Mouse (Mus musculus) heart, postnatal 4 days (tissue): Measurements from ENCODE around the gene Gpx8. TPM values are rescaled to one million over a fixed set of nuclear protein-coding genes. Genes with fewer than 3 reads are reported as not detected.
"Not testable (repeated sequence)": the region's sequence is repeated elsewhere in the genome, so short reads cannot be mapped to it uniquely, and the experiment has no call there.

Experiments used
- DNase-seq: peaks from one replicate; pipeline ENCODE4 v3.0.0; 2021
- microRNA-seq, 2 experiments: library from miRNA; unstranded; fragments of <30 nt; microRNA quantifications; one replicate each; pipeline ENCODE4 v1.2.0; 2021 to 2022
- total RNA-seq, 2 experiments: library from RNA; stranded (reverse); gene quantifications; 2 replicates each; pipeline ENCODE4 v1.2.3; 2021

Gene Gpx8
- total RNA-seq, 2 experiments from 2014 or later, result 59.5 to 61.2 TPM

DNA sequence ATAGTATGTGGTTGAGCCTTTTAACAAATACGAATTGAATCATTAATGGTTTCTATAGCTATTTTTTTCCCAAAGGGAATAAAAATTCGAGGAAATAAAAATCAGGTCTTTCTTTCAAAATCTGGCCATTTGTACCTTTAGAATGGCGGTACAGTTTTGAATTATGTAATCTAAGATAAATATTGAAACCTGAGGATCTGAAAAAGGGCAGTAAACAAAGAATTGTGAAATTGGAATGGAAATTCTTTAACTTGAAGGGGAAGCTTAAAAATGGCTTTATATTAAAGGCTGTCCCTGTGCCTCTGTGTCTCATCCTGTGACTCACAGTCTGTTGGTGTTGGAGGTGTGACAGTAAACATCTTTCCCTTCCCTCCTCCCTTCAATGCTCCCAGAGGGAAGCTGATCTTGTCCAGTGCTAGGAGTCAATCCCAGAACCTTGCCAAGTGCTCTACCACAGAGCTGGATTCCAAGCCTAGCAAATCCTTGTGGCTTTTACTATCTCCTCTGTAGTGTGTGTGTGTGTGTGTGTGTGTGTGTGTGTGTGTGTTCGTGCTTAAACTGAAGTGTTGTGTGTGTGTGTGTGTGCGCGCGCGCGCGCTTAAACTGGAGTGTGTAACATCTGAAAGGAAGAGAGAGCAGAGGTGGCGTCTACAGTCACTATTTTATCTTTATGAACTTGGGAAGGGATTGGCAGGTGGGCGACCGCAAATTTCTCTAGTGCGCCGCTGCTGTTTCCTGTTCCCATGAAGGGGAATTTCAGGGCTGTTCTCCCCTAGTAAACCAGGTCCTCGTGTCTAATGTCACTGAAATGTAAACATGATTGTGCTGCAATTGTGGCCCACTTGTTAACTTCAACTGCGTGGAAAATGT lies 22.7 kb downstream of the Gpx8 start:
- no peak for DNase-seq

DNA sequence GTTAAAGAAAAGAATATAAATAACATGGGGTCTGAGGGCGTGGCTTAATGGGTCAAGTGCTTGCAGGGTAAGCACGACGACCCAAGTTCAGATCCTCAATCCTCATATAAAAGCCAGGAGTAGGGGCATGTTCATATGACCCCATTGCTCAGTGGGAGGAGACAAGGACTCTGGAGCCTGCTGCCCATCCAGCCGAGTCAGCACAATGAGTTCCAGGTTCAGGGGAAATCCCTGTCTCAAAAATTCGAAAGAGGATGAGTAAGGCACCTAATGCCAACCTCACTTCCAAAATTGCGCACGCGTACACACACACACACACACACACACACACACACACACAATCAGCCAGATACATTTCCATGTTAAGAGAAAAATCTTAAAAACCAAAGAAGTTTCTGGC lies 23.7 kb downstream of the Gpx8 start:
- DNase-seq, result no peak

DNA sequence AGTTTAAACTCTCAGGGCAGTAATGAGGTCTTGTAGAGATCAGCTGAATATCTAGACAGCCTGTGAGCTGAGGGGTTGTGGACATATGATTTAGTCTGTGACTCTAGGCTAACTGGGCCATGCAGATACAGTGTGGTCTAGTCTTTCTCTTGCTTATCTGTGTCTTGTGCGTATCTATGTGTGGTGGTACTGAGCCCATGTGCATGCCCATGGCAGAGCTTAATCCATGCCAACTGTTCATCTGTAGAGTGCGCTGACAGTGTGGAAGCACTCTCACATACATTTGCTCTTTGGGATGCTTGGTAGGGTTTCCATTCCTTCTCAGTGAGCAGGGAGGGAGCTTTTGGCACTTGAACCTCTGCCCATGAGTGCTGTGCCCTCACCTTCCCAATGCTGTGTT lies 24.7 kb downstream of the Gpx8 start:
- DNase-seq, result no peak

DNA sequence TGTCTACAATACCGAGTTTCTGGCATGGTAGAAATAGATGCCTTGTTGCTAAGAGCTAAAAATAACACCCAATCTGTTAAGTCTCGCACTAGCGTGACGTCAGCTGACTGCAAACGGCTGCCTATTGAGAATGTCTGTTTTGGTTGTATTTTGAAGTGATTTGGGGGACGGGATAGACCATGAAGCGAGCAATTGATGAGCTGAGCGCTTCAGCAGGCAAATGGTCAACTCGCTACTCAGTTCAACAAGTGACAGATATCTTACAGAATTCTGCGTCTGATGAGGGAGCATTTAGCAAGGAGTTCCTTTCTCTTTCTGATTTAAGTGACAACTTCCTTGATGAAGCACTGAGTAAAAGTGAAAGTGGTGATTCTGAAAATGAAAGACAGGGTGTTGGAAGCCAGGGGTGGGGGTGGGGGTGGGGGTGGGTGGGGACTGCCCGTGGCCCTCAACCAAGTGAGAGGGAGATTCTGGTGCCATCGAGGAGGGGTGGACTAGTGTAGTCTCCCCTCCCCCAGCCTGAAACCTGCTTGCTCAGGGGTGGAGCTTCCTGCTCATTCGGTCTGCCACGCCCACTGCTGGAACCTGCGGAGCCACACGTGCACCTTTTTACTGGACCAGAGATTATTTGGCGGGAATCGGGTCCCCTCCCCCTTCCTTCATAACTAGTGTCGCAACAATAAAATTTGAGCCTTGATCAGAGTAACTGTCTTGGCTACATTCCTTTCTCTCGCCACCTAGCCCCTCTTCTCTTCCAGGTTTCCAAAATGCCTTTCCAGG lies 32.8 kb downstream of the Gpx8 start:
- DNase-seq, result not testable (repeated sequence)

DNA sequence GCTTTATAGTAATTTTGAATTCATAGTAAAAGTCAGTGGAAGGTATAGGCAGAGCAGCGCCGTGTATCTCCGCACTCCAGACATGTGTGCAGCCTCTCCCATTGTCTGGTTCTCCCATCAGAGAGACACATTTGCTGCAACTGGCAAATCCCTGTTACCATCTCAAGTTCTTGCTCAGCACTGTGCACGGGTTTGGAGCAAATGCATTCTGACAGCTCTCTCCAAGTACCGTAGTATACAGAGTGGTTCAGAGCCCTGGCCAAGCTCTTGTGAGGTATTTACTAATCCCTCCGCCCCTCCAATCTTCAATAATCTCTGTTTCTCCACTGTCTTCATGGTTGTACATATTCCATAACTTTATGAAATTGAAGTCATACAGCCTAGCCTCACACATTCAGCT lies 33.5 kb downstream of the Gpx8 start:
- DNase-seq, result no peak

DNA sequence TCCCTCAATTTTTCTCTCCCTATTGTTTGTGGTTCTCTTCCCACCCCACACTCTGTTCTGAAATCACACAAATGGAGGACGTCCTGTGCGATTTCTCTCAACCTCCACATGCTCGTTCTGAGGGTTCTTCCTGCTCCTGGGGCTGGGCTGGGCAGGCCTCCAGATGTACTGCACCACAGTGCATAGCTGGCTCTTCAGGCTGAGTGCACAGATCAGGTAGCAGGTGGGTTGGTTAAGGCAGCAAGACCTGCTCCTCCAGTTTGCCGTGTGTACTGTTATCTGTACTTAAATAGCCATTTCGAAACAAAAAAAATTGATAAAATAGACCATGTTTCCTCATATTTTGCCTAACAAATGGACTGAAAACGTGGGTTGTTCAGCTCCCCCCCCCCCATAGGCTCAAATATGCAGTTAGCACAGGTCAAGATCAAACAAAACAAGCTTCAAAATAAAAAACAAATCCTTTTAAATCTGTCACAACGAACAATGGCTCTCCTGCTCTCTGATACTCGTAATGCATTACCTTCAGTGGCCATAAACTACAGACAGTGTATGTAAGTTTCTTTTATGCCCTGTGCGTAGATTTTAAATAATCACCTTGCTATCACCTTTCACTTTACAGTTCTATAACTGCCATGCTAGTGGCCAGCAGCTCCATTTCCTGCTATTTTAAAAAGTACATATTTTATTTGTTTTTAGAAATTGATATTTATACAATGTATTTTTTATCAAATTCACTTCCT lies 45.5 kb downstream of the Gpx8 start:
- DNase-seq, result no peak

DNA sequence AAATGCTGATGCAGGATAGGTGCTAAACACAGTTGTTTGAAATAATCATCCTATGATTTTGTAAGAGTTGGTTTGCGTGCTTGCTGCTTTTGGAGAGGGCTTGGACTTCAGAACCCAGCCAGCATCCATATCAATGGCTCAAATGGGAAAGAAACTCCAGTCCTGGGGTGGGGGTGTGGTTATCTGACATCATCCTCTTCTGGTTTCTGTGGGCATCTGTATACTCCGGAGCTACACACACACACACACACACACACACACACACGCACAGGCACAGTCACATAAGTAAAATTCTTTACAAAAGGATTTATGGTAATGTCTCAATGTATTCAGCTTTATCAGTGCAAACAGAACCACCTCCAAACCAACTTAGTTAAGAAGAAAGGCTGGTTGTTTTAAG lies 46.1 kb downstream of the Gpx8 start:
- no peak for DNase-seq

DNA sequence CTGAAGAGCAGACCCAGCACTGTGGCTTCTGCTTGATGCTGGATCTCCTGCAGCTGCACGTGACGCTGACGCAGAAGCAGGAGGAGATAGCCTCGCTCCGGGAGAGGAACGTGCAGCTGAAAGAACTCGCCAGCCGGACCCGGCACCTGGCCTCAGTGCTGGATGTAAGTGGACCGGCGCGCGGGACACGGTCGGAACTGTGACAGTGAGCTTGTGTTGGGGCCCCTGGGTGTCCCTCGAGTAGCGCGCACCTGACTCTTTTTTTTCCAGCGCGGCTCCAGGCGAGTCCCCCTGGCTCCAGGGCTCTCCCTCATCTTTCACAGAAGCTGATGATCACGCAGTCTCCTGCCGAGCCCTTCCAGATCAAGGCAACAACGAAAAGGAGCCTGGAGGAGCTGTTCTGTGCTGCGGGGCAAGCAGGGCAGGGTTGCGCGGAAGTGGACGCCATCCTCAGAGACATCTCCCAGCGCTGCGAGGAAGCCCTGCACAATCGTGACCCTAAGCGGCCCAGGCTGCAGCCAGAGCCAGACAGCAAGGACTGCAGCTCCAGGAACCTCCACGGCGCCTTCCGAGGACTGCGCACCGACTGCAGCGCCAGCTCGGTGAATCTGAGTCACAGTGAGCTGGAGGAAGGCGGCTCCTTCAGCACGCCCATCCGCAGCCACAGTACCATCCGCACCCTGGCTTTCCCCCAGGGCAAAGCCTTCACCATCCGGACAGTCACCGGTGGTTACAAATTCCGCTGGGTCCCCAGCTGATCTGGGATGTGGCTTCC lies 47.6 kb downstream of the Gpx8 start:
- peak; percentile 16 for DNase-seq

DNA sequence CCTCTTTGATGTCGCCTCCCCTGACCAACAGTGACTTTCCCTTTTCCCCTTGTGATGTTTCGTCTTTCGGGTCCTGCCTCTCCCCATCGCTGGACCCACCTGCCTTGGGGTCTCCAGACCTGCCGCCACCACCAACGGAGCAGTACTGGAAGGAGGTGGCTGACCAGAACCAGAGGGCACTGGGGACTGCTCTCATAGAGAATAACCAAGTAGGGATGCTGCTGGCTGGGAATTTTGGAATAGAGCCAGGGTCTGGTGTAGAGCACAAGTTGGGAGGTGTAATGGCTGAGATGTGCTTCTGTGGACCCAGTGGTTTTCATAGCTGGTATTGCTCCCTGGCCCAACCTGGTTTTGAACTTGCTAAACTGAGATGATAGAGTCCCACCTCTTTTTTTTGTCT lies 48.8 kb downstream of the Gpx8 start:
- DNase-seq, result no peak

DNA sequence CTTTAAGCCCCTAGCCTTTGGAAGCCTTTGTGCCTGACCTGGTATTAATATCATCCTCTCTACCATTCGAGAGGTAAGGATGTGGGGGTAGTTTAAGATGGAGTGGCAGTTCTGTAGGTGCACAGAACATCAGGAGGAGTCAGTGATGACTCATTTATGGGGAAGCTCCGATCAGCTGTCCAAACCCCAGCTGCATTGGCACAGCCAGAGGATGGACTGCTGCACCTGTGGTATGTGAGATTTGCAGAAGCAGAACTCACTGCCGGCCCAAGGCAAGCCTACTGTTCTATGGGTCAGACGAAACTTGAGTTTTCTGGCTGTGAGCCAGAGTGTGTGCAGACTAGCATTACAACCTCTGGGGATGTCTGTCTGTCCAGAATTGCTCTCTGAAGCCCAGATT lies 49.8 kb downstream of the Gpx8 start:
- DNase-seq, result no peak

DNA sequence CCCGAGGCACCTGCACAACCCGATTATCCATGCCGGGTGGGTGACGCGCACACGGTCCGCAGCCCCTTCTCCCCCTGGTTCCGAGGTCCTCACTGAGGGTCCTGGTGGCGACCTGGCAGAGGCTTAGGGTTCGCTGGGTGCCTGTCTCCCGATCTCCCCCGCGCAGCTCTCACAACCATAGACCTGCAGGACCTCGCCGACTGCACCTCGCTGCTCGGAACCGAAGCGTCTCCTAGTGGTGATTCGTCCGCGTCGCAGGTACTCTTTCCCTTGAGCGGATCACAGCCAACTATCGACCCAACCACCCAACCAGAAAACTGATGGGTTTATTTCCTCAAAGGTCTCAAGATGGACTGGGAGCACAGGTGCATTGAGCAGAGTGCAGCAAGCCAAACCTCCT lies 52.0 kb downstream of the Gpx8 start:
- DNase-seq, result peak; percentile 59

DNA sequence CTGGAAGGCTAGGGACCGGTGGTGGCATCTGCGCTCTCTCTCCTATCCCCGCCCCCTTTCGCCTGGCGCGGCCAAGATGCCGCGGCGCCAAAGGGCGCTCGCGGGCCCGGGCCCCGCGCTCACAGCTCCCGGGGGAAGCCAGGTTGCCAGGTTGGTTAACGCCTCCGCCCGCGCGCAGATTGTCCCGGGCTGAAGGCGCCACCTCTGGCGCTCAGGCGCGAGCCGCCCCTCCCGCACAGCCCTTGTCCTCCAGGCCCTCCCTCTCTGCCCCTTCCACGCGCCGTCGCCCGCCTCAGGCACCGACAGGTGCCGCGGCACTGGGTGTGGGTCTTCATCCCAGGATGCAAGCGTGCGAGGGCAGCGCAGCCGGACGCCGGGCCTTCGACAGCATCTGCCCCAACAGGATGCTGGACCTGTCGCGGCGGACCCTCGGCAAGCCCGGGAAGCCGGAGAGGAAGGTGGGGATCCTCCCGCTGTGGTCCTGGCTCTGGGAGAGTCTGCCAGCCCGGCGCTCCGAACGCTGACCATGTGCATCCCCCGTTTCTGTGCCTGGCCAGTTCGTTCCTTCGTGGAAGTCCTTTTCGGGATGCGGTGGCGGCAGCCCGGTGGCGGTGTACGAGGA lies 52.6 kb downstream of the Gpx8 start, which contains the start of gene Mcidas:
Gene Mcidas (plus strand): TSS at position 315 of the 622 bp plus-strand sequence.
- DNase-seq, result peak; percentile 13

Small RNAs within 50 kb of the gene (microRNA-seq; reads per million reads assigned to microRNA genes)
- gene Mir449a, result 48.1 to 57.7 reads per million in 2 experiments
- gene Mir449b, result 0 reads per million in 2 experiments
- gene Mir449c, result 0 reads per million in 2 experiments

Other genes with a start within 250 kb of the Gpx8 start
- 10 to 100 TPM; 72.2 to 78.2 TPM for gene Plpp1, start 245.6 kb downstream of the Gpx8 start, total RNA-seq
- gene Mtrex, start 119.0 kb downstream of the Gpx8 start, total RNA-seq, result 10 to 100 TPM; 29.5 to 33.1 TPM
- 10 to 100 TPM; 15.0 to 16.4 TPM for gene Dhx29, start 119.0 kb downstream of the Gpx8 start, total RNA-seq
- under 1 TPM in 1 of 2 experiments, not detected in 1; 0.16 TPM for gene Ccno, start 58.6 kb downstream of the Gpx8 start, total RNA-seq
- gene Mcidas, start 52.6 kb downstream of the Gpx8 start, total RNA-seq, result not detected
- not detected for gene Cdc20b, start 11.3 kb downstream of the Gpx8 start, total RNA-seq
- not detected for gene Gzma, start 54.6 kb upstream of the Gpx8 start, total RNA-seq
- gene Esm1, start 163.2 kb upstream of the Gpx8 start, total RNA-seq, result under 1 TPM; 0.50 to 0.68 TPM
- not detected for gene Gzmk, start 179.5 kb upstream of the Gpx8 start, total RNA-seq
- 10 to 100 TPM; 11.4 to 12.6 TPM for gene BC067074, start 246.7 kb upstream of the Gpx8 start, total RNA-seq